Mouse (Mus musculus) R1 (cell line): ENCODE data around the gene Ckap2l.

ENCODE experiments used
- DNase-seq: peaks from one replicate; pipeline ENCODE4 v3.0.0-alpha.2; 2018; ENCODE audit warnings: low read depth, low spot score

Gene Ckap2l

GRCm38 (mm10) chr2:129234731-129235130 lies 62.3 kb downstream of the Ckap2l start:
- no peak for DNase-seq

- no peak for DNase-seq
Observed at GRCm38 (mm10) chr2:129233803-129234477, 63.1 kb downstream of the Ckap2l start.

- no peak for DNase-seq
Observed at GRCm38 (mm10) chr2:129233218-129233617, 63.8 kb downstream of the Ckap2l start.

- no peak for DNase-seq
Observed at GRCm38 (mm10) chr2:129232484-129232883, 64.5 kb downstream of the Ckap2l start.

GRCm38 (mm10) chr2:129232023-129232422 lies 65.0 kb downstream of the Ckap2l start:
- DNase-seq = no peak

- no peak for DNase-seq
Observed at GRCm38 (mm10) chr2:129229316-129229715, 67.7 kb downstream of the Ckap2l start.

- DNase-seq = no peak
Observed at GRCm38 (mm10) chr2:129228571-129228970, 68.4 kb downstream of the Ckap2l start.

GRCm38 (mm10) chr2:129227709-129228108 lies 69.3 kb downstream of the Ckap2l start:
- no peak for DNase-seq

- no peak for DNase-seq
Observed at GRCm38 (mm10) chr2:129227011-129227529, 69.9 kb downstream of the Ckap2l start.

- DNase-seq = peak; percentile 80
Observed at GRCm38 (mm10) chr2:129226296-129226851, 70.6 kb downstream of the Ckap2l start.

- DNase-seq = no peak
Observed at GRCm38 (mm10) chr2:129225251-129225819, 71.7 kb downstream of the Ckap2l start.

- DNase-seq = peak; percentile 44
Observed at GRCm38 (mm10) chr2:129224178-129224577, 72.8 kb downstream of the Ckap2l start.

GRCm38 (mm10) chr2:129221097-129221632 lies 75.8 kb downstream of the Ckap2l start:
- DNase-seq = no peak

GRCm38 (mm10) chr2:129218537-129219105 lies 78.4 kb downstream of the Ckap2l start:
- DNase-seq = no peak
